Mouse (Mus musculus): ENCODE data around the gene Pabpc4. TPM values are rescaled to one million over a fixed set of nuclear protein-coding genes. Genes with fewer than 3 reads are reported as not detected.

Pabpc4 gene
- total RNA-seq, 2 experiments from 2014 or later = 102 to 143 TPM

GRCm38 (mm10) chr4:123342642-123343470 lies 80.7 kb downstream of the Pabpc4 start, which contains the start of gene Bmp8a:
Gene Bmp8a (minus strand): TSS chr4:123343252.
- DNase-seq = peak; percentile 81

DNA sequence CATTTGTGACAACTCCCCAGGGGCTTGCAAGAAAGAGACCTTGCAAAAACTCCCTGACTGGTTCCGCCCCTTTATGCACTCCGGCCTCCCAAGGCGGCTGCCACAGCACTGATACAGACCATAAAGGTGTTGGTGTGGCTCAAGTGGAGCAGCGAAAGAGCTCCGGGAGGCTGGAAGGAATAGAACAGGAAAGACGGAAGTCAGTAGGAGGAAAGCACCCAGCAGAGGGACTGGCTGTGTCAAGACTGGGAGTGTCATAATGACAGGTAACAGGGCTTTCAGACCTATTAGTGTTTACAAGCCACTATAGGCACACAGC lies 81.3 kb downstream of the Pabpc4 start:
- DNase-seq = no peak

Other genes with a start within 250 kb of the Pabpc4 start
- gene Trit1, start 245.8 kb upstream of the Pabpc4 start, total RNA-seq (2021) = 10 to 100 TPM; 19.7 to 22.7 TPM
- not detected for gene Bmp8b, start 157.2 kb upstream of the Pabpc4 start, total RNA-seq (2021)
- gene Oxct2b, start 146.1 kb upstream of the Pabpc4 start, total RNA-seq (2021) = not detected
- gene Ppie, start 122.4 kb upstream of the Pabpc4 start, total RNA-seq (2021) = 10 to 100 TPM; 42.5 to 43.1 TPM
- gene Hpcal4, start 79.1 kb upstream of the Pabpc4 start, total RNA-seq (2021) = 1 to 10 TPM; 5.0 to 10.0 TPM
- gene Nt5c1a, start 60.8 kb upstream of the Pabpc4 start, total RNA-seq (2021) = 10 to 100 TPM; 13.2 to 21.7 TPM
- 10 to 100 TPM; 19.5 to 21.0 TPM for gene Heyl, start 28.8 kb upstream of the Pabpc4 start, total RNA-seq (2021)
- gene Oxct2a, start 61.3 kb downstream of the Pabpc4 start, total RNA-seq (2021) = under 1 TPM in 1 of 2 experiments, not detected in 1; 0.18 TPM
- under 1 TPM in 1 of 2 experiments, not detected in 1; 0.90 TPM for gene Bmp8a, start 80.9 kb downstream of the Pabpc4 start, total RNA-seq (2021)

Measured in adrenal gland, postnatal 10 days (tissue).